Mouse (Mus musculus) stomach, embryonic 14.5 days (tissue): ENCODE results near the gene Tspan11. TPM values are rescaled to one million over a fixed set of nuclear protein-coding genes. Genes with fewer than 3 reads are reported as not detected.

ENCODE experiments used
- ATAC-seq: fragments of 200-750 bp; cut with Nextera tagmentation; 2 replicates; pipeline ENCODE4 v1.8.0; 2017; ENCODE audit warnings: low read depth, moderate TSS enrichment; ENCODE audit not compliant: insufficient number of reproducible peaks, insufficient read depth, low FRiP score
- H3K27ac ChIP-seq: fragments of 300-500 bp; sonication (generic); 2 replicates; pipeline ENCODE4 v1.5.1; 2014; ENCODE audit warnings: mild to moderate bottlenecking, low read length, moderate library complexity, mixed read lengths
- H3K27me3 ChIP-seq: fragments of 300-500 bp; sonication (generic); 2 replicates; pipeline ENCODE4 v1.6.1; 2014; ENCODE audit warnings: low read length, control low read depth, mixed read lengths; ENCODE audit not compliant: control insufficient read depth, insufficient read depth
- H3K36me3 ChIP-seq: fragments of 300-500 bp; sonication (generic); 2 replicates; pipeline ENCODE4 v1.6.1; 2014; ENCODE audit warnings: mild to moderate bottlenecking, control low read depth, low read length, moderate library complexity, mixed read lengths; ENCODE audit not compliant: control insufficient read depth, insufficient read depth
- H3K4me1 ChIP-seq: fragments of 300-500 bp; sonication (generic); 2 replicates; pipeline ENCODE4 v1.6.1; 2014; ENCODE audit warnings: low read length, control low read depth, mixed read lengths; ENCODE audit not compliant: control insufficient read depth, insufficient read depth
- H3K4me2 ChIP-seq: fragments of 300-500 bp; sonication (generic); replicated peaks from 2 replicates; pipeline ENCODE4 v1.6.1; 2014; ENCODE audit warnings: low read depth, low read length, control low read depth
- H3K4me3 ChIP-seq: fragments of 300-500 bp; sonication (generic); 2 replicates; pipeline ENCODE4 v1.5.1; 2014; ENCODE audit warnings: low read depth, low read length, control low read depth
- H3K9ac ChIP-seq: fragments of 300-500 bp; sonication (generic); replicated peaks from 2 replicates; pipeline ENCODE4 v1.6.1; 2014; ENCODE audit warnings: low read depth, mild to moderate bottlenecking, control low read depth, low read length, moderate library complexity, mixed read lengths
- H3K9me3 ChIP-seq: fragments of 300-500 bp; sonication (generic); 2 replicates; pipeline ENCODE4 v1.6.1; 2016; ENCODE audit warnings: low read depth, low read length, control low read depth; ENCODE audit not compliant: control insufficient read depth
- WGBS: fragments of 180-500 bp; shearing (Covaris S2); extraction: QIAGEN DNeasy Blood & Tissue Kit; methylation state at CpG from one replicate; pipeline ENCODE4 v1.1.7; 2014; 5-methylcytosine and 5-hydroxymethylcytosine counted together
- polyA plus RNA-seq: library from polyadenylated mRNA; unstranded; fragments of >200 nt; fragmentation: Nextera tagmentation; extraction: Ambion mirVana; gene quantifications from 2 replicates; pipeline ENCODE4 v1.2.1, GENCODE M21; 2014

Gene Tspan11
- polyA plus RNA-seq, 1 experiment from 2014 or later = 3.1 TPM

DNA sequence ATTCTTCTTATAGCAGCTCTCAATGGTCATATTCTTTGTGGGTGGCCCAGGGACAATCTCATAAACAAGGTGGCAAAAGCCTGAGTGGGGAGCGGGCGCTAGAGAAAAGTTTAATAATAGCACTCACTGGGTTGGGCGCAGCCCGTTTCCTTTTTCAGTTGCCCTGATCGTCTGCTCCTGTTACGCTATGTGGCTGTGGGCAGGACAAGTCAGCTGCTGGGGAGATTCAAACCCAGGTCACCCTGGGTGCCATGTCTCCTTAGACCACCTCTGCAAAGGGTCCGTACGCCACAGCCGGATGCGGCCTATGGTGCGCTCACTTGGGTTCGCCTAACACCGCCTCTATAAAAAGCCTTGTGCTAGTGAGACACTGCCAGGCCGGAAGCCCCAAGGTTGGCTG, 100.0 kb downstream of the Tspan11 start:
- Histone ChIP-seq H3K27me3 (no peaks in the 10 kb centered on the region), H3K4me3 (no peak overlapping the region), H3K9ac (no peak overlapping the region), H3K36me3 (peaks cover 3% of the 10 kb centered on the region; the same call in 1 of the 2 replicates), H3K4me1 (peaks cover 23% of the 10 kb centered on the region), H3K27ac (no peak overlapping the region), H3K4me2 (no peak overlapping the region), H3K9me3 (no peaks in the 10 kb centered on the region)
- no peak for ATAC-seq
- WGBS = 89% methylated on average over 14 of the region's 14 CpGs

DNA sequence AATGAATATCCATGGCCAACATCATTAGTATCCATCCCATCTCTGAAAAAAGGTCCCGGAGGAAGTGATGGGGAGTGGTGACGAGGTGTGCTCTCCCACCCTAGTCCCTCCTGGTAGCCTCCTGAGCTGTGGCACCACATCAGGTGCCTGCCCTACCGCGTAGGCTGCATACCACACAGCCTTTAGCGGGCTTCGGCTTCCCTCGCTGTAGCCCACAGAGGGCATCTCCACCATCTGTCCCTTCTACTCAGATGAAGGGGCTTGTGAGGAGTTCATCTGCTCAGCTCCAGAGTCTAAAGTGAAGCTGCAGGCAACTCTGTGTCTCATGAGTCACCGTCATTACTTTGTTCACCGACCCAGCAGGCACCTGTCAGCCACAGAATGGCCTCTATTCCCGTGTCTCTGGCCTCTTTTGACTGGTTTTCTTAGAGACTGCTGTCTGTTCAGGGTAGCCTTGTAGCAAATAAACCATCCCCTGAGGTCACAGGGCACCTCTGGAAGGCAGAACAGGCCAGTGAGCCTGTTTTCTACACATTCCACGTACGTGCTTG, 101.6 kb downstream of the Tspan11 start:
- Histone ChIP-seq H3K36me3 (peaks cover 7% of the 10 kb centered on the region; the same call in 1 of the 2 replicates), H3K9ac (no peak overlapping the region), H3K27me3 (no peaks in the 10 kb centered on the region), H3K9me3 (no peaks in the 10 kb centered on the region), H3K27ac (peak overlapping the region; percentile 82; the same call in 1 of the 2 replicates), H3K4me1 (peaks cover 23% of the 10 kb centered on the region), H3K4me2 (no peak overlapping the region), H3K4me3 (no peak overlapping the region)
- no peak for ATAC-seq
- 82% methylated on average over 12 of the region's 12 CpGs for WGBS

DNA sequence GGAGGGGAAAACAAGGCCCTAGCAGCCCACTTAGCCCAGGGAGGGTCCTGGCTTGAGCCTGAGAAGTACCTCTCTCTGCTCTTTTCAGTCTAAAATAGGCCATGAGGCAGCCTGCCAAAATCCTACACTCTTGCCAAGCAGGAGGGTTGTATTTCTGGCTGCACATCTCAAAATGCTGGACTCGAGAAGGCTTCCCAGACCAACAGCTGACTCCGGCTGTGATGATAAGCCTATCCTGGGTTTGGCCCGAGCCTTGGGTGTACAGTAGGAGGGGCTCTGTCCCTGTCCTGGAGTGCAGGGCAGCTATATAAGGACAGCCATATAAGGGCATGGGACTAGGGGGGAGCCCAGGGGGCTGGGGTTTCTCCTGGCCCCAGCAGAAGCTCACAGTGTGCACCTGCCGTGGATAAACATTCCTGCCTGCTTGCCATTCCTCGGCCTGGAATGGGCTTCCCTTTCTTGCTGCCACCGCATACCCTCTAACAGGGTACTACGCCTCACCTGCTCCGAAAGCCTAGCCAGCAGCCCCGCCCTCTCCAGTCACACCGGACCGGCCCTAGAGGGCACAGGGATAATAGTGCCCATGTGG, 102.3 kb downstream of the Tspan11 start:
- peak; percentile 83; the same call in 1 of the 2 replicates for ATAC-seq
- Histone ChIP-seq H3K27me3 (no peaks in the 10 kb centered on the region), H3K4me3 (no peak overlapping the region), H3K9me3 (no peaks in the 10 kb centered on the region), H3K36me3 (peaks cover 4% of the 10 kb centered on the region; the same call in 1 of the 2 replicates), H3K4me1 (peaks cover 23% of the 10 kb centered on the region), H3K27ac (peak overlapping the region; percentile 82), H3K9ac (no peak overlapping the region), H3K4me2 (no peak overlapping the region)
- 45% methylated on average over 11 of the region's 11 CpGs for WGBS

DNA sequence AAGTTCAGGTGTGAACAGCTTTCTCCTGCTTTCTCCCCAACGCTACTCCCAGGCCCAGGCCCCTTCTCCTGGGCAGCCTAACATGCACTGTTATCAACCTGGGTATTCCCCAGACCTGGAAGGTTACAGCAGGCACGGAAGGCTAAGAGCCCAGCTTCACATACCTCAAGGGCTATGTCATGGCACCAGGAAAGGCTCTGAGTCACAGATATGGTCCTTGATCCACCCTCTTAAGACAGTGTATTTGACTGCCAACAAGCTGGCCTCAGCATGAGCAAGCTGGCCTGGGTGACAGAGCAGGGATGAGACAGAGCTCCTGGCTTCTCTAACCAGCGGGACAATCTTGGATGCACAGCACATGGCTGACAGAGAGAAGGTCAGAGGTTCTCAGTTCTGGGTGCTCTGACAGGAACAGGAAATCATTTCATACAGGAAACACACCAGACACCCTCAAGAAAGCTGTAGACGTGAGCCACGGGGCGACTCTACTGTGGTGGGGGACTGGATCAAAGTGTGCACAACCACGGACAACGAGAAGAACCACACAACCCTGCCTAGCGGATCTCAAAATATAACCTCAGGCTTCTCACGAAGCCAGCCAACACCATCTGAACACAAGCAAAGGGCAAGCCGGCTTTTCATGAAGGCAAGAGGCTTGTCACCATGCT, 104.3 kb downstream of the Tspan11 start:
- no peak overlapping the region for H3K4me2 ChIP-seq
- H3K9me3 ChIP-seq = no peaks in the 10 kb centered on the region
- 76% methylated on average over 11 of the region's 11 CpGs for WGBS
- H3K27me3 ChIP-seq = no peaks in the 10 kb centered on the region
- no peak overlapping the region for H3K4me3 ChIP-seq
- H3K36me3 ChIP-seq = peaks cover 4% of the 10 kb centered on the region; the same call in 1 of the 2 replicates
- H3K27ac ChIP-seq = peak overlapping the region; percentile 45
- ATAC-seq = no peak
- H3K9ac ChIP-seq = no peak overlapping the region
- H3K4me1 ChIP-seq = peaks cover 21% of the 10 kb centered on the region

DNA sequence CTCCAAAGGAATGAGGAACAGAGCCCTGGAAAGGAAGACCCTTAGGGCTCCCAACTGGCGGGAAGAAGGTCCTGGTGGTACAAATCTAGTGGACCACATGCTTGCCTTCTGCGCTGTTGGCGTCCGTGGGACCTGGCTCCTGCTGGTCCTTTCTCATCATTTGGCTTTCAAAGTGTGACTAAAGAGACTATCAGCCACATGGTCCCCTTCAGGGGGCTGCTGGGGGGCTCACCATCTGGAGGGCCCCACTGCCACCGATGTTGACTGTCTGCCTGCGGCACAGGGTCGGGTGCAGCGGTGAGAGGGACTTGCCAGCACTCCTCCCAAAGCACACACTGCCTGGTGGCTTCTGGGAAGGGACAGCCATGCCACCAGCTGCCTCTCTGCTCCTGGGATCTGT, 105.6 kb downstream of the Tspan11 start:
- Histone ChIP-seq H3K27me3 (no peaks in the 10 kb centered on the region), H3K9ac (no peak overlapping the region), H3K4me2 (no peak overlapping the region), H3K4me3 (no peak overlapping the region), H3K9me3 (no peaks in the 10 kb centered on the region), H3K36me3 (peaks cover 4% of the 10 kb centered on the region; the same call in 1 of the 2 replicates), H3K4me1 (peaks cover 21% of the 10 kb centered on the region), H3K27ac (no peak overlapping the region)
- ATAC-seq = no peak
- WGBS = 93% methylated on average over 8 of the region's 8 CpGs

DNA sequence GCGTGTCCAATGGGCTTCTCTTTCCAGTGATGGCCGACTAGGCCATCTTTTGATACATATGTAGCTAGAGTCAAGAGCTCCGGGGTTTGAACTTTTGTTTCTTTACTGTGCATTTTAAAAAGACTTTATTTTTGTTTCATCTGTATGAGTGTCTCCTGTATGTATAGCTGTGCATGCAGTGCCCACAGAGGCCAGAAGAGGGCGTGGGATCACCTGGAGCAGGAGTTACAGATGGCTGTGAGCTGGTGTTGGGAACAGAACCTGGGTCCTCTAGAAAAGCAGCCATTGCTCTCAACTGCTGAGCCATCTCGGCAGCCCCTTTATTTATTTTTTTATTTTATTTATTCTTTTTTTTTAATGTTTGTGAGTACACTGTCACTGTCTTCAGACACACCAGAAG, 109.5 kb downstream of the Tspan11 start:
- peaks cover 4% of the 10 kb centered on the region; the same call in 1 of the 2 replicates for H3K36me3 ChIP-seq
- no peaks in the 10 kb centered on the region for H3K9me3 ChIP-seq
- H3K4me1 ChIP-seq = peaks cover 13% of the 10 kb centered on the region
- no peak overlapping the region for H3K9ac ChIP-seq
- no peak overlapping the region for H3K4me3 ChIP-seq
- no peak for ATAC-seq
- no peak overlapping the region for H3K27ac ChIP-seq
- no peaks in the 10 kb centered on the region for H3K27me3 ChIP-seq
- no peak overlapping the region for H3K4me2 ChIP-seq
- WGBS = 82% methylated on average over 5 of the region's 5 CpGs

DNA sequence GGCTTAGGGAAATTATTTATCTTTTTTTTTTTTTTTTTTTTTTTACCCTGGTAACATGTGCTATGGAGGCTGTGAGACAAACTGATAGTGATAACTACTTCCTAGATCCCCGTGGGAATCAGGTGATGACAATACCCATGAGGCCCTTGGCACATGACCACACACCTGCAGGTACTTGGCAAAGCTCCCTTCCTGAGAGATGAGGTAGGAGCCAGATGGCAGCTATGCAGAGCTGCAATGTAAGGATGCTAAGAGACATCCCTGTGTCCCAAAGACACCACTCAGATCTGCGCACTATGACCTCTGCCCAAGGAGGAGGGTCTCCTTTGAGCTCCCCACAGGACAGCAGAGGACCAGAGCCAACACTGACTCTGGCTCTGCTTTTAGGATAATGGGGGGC, 111.7 kb downstream of the Tspan11 start:
- no peaks in the 10 kb centered on the region for H3K9me3 ChIP-seq
- peaks cover 32% of the 10 kb centered on the region for H3K4me1 ChIP-seq
- 76% methylated on average over 2 of the region's 2 CpGs for WGBS
- no peaks in the 10 kb centered on the region for H3K36me3 ChIP-seq
- no peaks in the 10 kb centered on the region for H3K27me3 ChIP-seq
- no peak overlapping the region for H3K27ac ChIP-seq
- ATAC-seq = no peak
- H3K4me3 ChIP-seq = no peak overlapping the region
- H3K4me2 ChIP-seq = no peak overlapping the region
- no peak overlapping the region for H3K9ac ChIP-seq

DNA sequence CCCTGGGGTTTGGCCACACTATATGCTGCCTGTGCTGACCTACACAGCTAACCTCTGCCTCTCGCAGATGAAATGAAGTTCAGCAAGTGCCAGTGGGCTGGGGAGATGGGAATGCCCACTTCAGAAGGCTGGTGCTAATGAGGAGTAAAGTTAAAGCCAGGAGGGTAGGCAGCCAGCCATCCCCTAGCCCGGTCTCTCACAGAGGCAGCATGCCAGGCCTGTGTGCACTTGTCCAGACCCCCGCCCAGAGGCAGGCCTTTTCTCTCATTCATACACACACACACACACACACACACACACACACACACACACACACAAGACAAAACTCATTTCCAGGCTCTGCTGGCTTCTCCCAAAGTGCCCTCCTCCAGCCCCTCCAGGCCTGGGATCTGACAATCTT, 113.4 kb downstream of the Tspan11 start:
- Histone ChIP-seq H3K27me3 (no peaks in the 10 kb centered on the region), H3K27ac (no peak overlapping the region), H3K4me3 (no peak overlapping the region), H3K9me3 (no peaks in the 10 kb centered on the region), H3K4me1 (peaks cover 40% of the 10 kb centered on the region), H3K36me3 (no peaks in the 10 kb centered on the region), H3K9ac (no peak overlapping the region), H3K4me2 (no peak overlapping the region)
- no peak for ATAC-seq
- WGBS = 70% methylated on average over 3 of the region's 3 CpGs
